Mouse (Mus musculus) forebrain, embryonic 14.5 days (tissue): Measurements from ENCODE around the gene Slamf7. TPM values are rescaled to one million over a fixed set of nuclear protein-coding genes. Genes with fewer than 3 reads are reported as not detected.

Source experiments
- ATAC-seq: fragments of 200-750 bp; cut with Nextera tagmentation; 2 replicates; pipeline ENCODE4 v1.8.0; 2017; ENCODE audit warnings: mild to moderate bottlenecking, moderate library complexity
- DNase-seq: peaks from one replicate; pipeline ENCODE4 v3.0.0-alpha.2; 2015; ENCODE audit warnings: low spot score
- H3K27ac ChIP-seq: fragments of 300-500 bp; sonication (generic); 2 replicates; pipeline ENCODE4 v1.5.1; 2014; ENCODE audit warnings: low read depth, mild to moderate bottlenecking, control low read depth, low read length, moderate library complexity
- H3K27me3 ChIP-seq: fragments of 300-500 bp; sonication (generic); replicated peaks from 2 replicates; pipeline ENCODE4 v1.6.1; 2014; ENCODE audit warnings: low read length, control low read depth, mixed read lengths; ENCODE audit not compliant: control insufficient read depth, insufficient read depth
- H3K36me3 ChIP-seq: fragments of 300-500 bp; sonication (generic); 2 replicates; pipeline ENCODE4 v1.6.1; 2014; ENCODE audit warnings: low read length, control low read depth; ENCODE audit not compliant: control insufficient read depth, insufficient read depth
- H3K4me1 ChIP-seq: fragments of 300-500 bp; sonication (generic); 2 replicates; pipeline ENCODE4 v1.6.1; 2014; ENCODE audit warnings: antibody characterized with exemption, low read length, control low read depth; ENCODE audit not compliant: control insufficient read depth, insufficient read depth
- H3K4me2 ChIP-seq: fragments of 300-500 bp; sonication (generic); 2 replicates; pipeline ENCODE4 v1.6.1; 2014; ENCODE audit warnings: mild to moderate bottlenecking, control low read depth, low read length
- H3K4me3 ChIP-seq: fragments of 300-500 bp; sonication (generic); 2 replicates; pipeline ENCODE4 v1.5.1; 2014; ENCODE audit warnings: low read depth, low read length, control low read depth
- H3K9ac ChIP-seq: fragments of 300-500 bp; sonication (generic); 2 replicates; pipeline ENCODE4 v1.6.1; 2014; ENCODE audit warnings: mild to moderate bottlenecking, low read length, control low read depth, moderate library complexity
- H3K9me3 ChIP-seq: fragments of 300-500 bp; sonication (generic); replicated peaks from 2 replicates; pipeline ENCODE4 v1.6.1; 2016; ENCODE audit warnings: low read length, control low read depth, mixed read lengths; ENCODE audit not compliant: control insufficient read depth
- WGBS: fragments of 180-500 bp; shearing (Covaris S2); extraction: QIAGEN DNeasy Blood & Tissue Kit; methylation state at CpG from one replicate; pipeline ENCODE4 v1.1.7; 2014; 5-methylcytosine and 5-hydroxymethylcytosine counted together
- polyA plus RNA-seq: library from polyadenylated mRNA; unstranded; fragments of >200 nt; fragmentation: Nextera tagmentation; extraction: Ambion mirVana; gene quantifications from 2 replicates; pipeline ENCODE4 v1.2.1, GENCODE M21; 2014

The Slamf7 gene
- polyA plus RNA-seq, 1 experiment from 2014 or later: not detected

- H3K27ac ChIP-seq: no peak overlapping the region
- ATAC-seq (no peak), DNase-seq (no peak)
- WGBS: 91% methylated on average over 7 of the region's 7 CpGs
- H3K9ac ChIP-seq: no peak overlapping the region
- H3K9me3 ChIP-seq: no peaks in the 10 kb centered on the region
- H3K27me3 ChIP-seq: no peaks in the 10 kb centered on the region
- H3K4me3 ChIP-seq: no peak overlapping the region
- H3K4me2 ChIP-seq: no peak overlapping the region
- no peaks in the 10 kb centered on the region for H3K36me3 ChIP-seq
- H3K4me1 ChIP-seq: no peaks in the 10 kb centered on the region; the same call in 1 of the 2 replicates
These were observed 22.8 kb downstream of the Slamf7 start for GRCm38 (mm10) chr1:171630041-171630440.

DNA sequence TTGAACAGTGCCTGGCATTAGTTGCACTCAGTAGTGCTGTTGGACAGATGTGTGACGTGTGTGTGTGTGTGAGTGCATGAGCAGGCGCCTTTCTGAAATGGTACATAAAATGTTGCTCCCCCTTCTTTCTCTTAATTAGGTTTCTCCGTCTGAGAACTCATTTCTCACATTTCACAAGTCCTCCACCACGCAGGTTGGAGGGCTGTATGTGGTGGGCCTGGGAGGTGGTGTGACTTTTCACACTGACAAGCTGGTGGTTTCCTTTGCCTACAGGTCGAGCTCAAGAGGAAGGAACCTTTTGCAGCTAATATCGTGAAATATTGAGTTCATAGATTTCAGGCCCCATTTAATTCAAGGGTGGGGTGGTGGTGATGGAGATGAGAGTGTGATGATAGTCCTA lies 23.7 kb downstream of the Slamf7 start:
- WGBS: 82% methylated on average over 6 of the region's 6 CpGs
- H3K27me3 ChIP-seq: no peaks in the 10 kb centered on the region
- no peak for DNase-seq

DNA sequence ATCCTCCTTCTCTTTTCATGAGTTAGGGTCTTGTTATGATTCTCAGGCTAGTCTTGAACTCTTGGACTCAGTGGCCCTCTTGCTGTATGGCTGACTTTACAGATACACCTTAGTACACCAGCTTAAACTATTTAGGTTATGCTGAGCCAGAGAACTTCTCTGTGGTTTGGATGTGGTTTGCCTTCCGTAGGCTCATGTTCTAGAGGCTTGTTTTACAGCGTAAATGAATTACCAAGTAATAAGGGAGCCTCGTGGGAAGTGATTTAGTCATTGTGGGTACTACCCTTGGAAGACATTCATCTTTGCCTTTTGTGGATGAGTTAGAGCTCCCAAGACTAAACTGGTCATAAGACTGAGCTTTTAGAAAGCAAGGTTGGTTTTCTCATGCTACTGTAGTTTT lies 25.0 kb downstream of the Slamf7 start:
- DNase-seq (no peak), ATAC-seq (no peak)
- WGBS: 88% methylated on average over 3 of the region's 3 CpGs
- H3K27ac ChIP-seq: no peak overlapping the region
- H3K4me1 ChIP-seq: no peaks in the 10 kb centered on the region; the same call in 1 of the 2 replicates
- H3K4me3 ChIP-seq: no peak overlapping the region
- H3K4me2 ChIP-seq: no peak overlapping the region
- no peaks in the 10 kb centered on the region for H3K36me3 ChIP-seq
- H3K9me3 ChIP-seq: no peaks in the 10 kb centered on the region
- H3K27me3 ChIP-seq: no peaks in the 10 kb centered on the region
- H3K9ac ChIP-seq: no peak overlapping the region

More for the DNA sequence above, 23.7 kb downstream of the Slamf7 start:
- Histone ChIP-seq H3K4me1 (no peaks in the 10 kb centered on the region; the same call in 1 of the 2 replicates), H3K4me3 (no peak overlapping the region), H3K9me3 (no peaks in the 10 kb centered on the region), H3K4me2 (no peak overlapping the region), H3K9ac (no peak overlapping the region), H3K36me3 (no peaks in the 10 kb centered on the region), H3K27ac (no peak overlapping the region)
- ATAC-seq: no peak

DNA sequence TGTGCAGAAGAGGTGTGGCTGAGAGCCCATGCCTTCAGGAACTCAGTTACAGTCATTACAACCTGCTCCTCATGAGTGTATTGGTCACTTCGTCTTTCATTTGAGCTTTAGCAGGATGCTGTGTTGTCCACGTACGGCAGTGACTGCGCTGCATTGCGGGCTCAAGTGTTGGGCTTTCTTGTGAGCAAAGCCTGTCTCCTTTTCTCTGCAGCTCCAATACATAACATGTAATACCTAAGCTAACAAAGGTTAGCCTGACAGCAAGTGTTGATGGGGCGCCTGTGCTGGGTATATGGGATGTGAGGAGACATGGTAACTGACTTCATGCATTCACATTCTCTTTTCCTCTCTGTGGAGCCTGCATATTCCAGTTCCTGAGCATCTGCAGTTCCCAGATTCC lies 32.7 kb downstream of the Slamf7 start:
- ATAC-seq: no peak
- WGBS: 92% methylated on average over 6 of the region's 6 CpGs

DNA sequence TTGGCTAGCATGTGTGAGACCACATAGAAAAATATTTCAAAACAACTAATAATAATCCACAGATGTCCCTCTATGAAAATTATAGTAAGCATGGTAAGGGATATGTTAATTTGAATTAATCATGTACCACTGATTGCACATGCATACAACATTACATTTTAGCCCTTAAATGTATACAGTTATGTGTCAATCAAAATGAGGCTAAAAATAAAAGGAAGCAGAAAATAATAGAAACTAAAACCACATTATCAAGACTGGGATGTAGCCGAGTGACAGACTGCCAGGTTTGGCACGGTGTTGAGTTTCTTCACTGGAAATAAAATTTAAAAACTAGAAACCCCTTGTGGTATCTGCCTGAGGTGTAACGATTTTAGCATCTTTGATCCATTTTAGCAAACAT lies 33.2 kb downstream of the Slamf7 start:
- H3K27me3 ChIP-seq: no peaks in the 10 kb centered on the region
- no peaks in the 10 kb centered on the region for H3K9me3 ChIP-seq
- WGBS: 86% methylated on average over 3 of the region's 3 CpGs
- ATAC-seq (no peak), DNase-seq (no peak)
- H3K9ac ChIP-seq: no peak overlapping the region
- no peak overlapping the region for H3K27ac ChIP-seq
- H3K36me3 ChIP-seq: no peaks in the 10 kb centered on the region
- no peaks in the 10 kb centered on the region for H3K4me1 ChIP-seq
- H3K4me3 ChIP-seq: no peak overlapping the region
- H3K4me2 ChIP-seq: no peak overlapping the region

More for the DNA sequence above, 32.7 kb downstream of the Slamf7 start:
- Histone ChIP-seq H3K27ac (no peak overlapping the region), H3K36me3 (no peaks in the 10 kb centered on the region), H3K4me1 (no peaks in the 10 kb centered on the region), H3K9me3 (no peaks in the 10 kb centered on the region), H3K27me3 (no peaks in the 10 kb centered on the region), H3K4me2 (no peak overlapping the region), H3K4me3 (no peak overlapping the region), H3K9ac (no peak overlapping the region)
- DNase-seq: no peak

- H3K27me3 ChIP-seq: no peaks in the 10 kb centered on the region
- no peak overlapping the region for H3K27ac ChIP-seq
- H3K9ac ChIP-seq: no peak overlapping the region
- WGBS: 88% methylated on average over 8 of the region's 8 CpGs
- H3K4me2 ChIP-seq: no peak overlapping the region
- no peak for ATAC-seq
- DNase-seq: no peak
- no peaks in the 10 kb centered on the region for H3K36me3 ChIP-seq
- H3K9me3 ChIP-seq: no peaks in the 10 kb centered on the region
- no peak overlapping the region for H3K4me3 ChIP-seq
- no peaks in the 10 kb centered on the region for H3K4me1 ChIP-seq
These were observed 33.8 kb downstream of the Slamf7 start for GRCm38 (mm10) chr1:171619001-171619400.

DNA sequence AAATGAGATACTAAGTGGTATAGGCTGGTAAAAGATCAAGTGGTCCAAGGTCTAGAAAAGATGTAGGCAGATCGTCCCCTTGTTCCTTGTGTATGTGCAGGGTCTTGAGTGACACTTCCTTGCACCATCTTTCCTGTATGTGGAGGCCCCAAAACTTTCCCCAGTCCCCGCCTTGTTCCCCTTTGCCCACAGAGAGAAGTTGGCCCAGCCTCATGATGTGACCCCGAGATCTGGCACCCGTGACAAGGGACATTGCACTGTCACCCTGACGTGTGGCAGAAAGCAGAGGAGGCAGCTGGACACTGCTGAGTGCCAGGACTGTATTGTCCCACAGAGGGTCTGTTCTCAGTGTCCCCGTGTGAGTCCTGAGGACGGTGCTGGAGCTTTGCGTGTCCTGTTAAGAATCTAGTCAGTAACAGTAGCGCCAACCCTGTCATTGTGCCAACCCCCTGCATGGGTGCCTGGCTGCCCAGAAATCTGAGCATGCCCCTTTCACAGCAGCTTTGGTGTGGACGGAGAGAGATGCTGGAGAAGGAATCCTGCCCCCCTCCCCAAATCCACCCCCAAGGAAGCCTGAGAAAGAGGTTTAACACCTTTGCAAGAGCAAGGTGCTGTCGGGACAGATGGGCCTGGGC lies 35.8 kb downstream of the Slamf7 start:
- Histone ChIP-seq H3K4me2 (no peak overlapping the region), H3K4me3 (no peak overlapping the region), H3K4me1 (no peaks in the 10 kb centered on the region), H3K9ac (no peak overlapping the region), H3K27me3 (no peaks in the 10 kb centered on the region), H3K9me3 (no peaks in the 10 kb centered on the region), H3K27ac (no peak overlapping the region), H3K36me3 (no peaks in the 10 kb centered on the region)
- ATAC-seq (no peak), DNase-seq (no peak)
- 80% methylated on average over 11 of the region's 11 CpGs for WGBS

DNA sequence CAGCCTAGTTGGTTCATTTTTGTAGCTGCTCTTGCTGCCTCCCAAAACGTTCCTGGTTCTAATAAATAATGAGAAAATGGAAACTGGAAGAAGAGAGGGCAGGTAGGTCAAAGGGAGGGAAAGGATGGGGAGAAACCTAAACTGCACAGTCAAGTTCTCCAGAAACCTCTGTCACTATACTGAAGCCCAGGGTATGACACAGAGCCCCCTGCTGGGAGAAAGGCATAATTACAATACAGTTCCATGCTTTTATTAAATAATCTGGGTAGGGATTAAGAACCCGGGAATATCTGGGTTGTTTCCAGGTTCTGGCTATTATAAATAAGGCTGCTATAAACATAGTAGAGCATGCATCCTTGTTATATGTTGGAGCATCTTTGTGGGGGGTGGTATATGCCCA lies 38.9 kb downstream of the Slamf7 start:
- Histone ChIP-seq H3K9me3 (no peaks in the 10 kb centered on the region), H3K27ac (no peak overlapping the region), H3K27me3 (no peaks in the 10 kb centered on the region), H3K4me1 (no peaks in the 10 kb centered on the region), H3K4me3 (no peak overlapping the region), H3K9ac (no peak overlapping the region), H3K4me2 (no peak overlapping the region), H3K36me3 (no peaks in the 10 kb centered on the region)
- ATAC-seq (no peak), DNase-seq (peak; percentile 20)
- 36% methylated on average over 2 of the region's 2 CpGs for whole genome bisulfite sequencing

DNA sequence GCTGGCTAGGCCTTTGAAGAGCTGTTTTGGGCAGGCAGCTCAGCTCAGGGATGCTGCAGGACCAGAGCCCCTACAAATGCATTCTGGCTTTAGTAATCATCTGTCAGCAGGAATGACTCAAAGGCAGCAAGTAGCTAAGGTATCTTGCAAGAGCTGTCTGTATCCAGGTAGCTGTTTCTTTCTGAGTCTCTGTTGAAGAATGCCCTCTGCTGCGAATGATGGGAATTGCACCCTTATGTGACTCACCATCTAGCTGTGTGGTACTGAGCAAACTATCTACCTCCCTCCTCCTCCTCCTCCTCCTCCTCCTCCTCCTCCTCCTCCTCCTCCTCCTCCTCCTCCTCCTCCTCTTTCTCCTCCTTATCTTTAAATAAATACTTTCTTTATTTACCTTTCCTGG lies 42.1 kb downstream of the Slamf7 start:
- peak; percentile 10 for DNase-seq

More for the DNA sequence above, 42.1 kb downstream of the Slamf7 start:
- Histone ChIP-seq H3K4me3 (no peak overlapping the region), H3K36me3 (no peaks in the 10 kb centered on the region), H3K9ac (no peak overlapping the region), H3K27ac (no peak overlapping the region), H3K4me2 (no peak overlapping the region), H3K27me3 (no peaks in the 10 kb centered on the region), H3K9me3 (no peaks in the 10 kb centered on the region), H3K4me1 (no peaks in the 10 kb centered on the region)
- ATAC-seq: no peak
- 30% methylated on average over 1 of the region's 1 CpGs for WGBS
